Mouse (Mus musculus) cerebellum, adult 2 months (tissue): ENCODE data around the gene Ptbp1. TPM values are rescaled to one million over a fixed set of nuclear protein-coding genes. Genes with fewer than 3 reads are reported as not detected.
A peak's percentile ranks its signal among the peaks of the same experiment; 100 is the strongest.

ENCODE experiments used
- DNase-seq, 2 experiments: peaks; one replicate each; pipeline ENCODE4 v3.0.0; 2021
- H3K27ac ChIP-seq: fragments of 200-500 bp; 2 replicates; pipeline ENCODE4 v1.5.1; 2012; ENCODE audit warnings: low read length, control low read depth, inconsistent platforms; ENCODE audit not compliant: insufficient read depth
- H3K27me3 ChIP-seq: fragments of 200-500 bp; 2 replicates; pipeline ENCODE4 v1.6.1; 2012; ENCODE audit warnings: inconsistent platforms, mild to moderate bottlenecking, low read length, moderate library complexity; ENCODE audit not compliant: control insufficient read depth, insufficient read depth
- H3K4me1 ChIP-seq: fragments of 200-500 bp; 2 replicates; pipeline ENCODE4 v1.6.1; 2011; ENCODE audit warnings: low read length; ENCODE audit not compliant: control insufficient read depth, insufficient read depth
- H3K4me3 ChIP-seq: fragments of 200-500 bp; replicated peaks from 2 replicates; pipeline ENCODE3; 2011; ENCODE audit warnings: mild to moderate bottlenecking, low read depth, low read length, control low read depth; ENCODE audit not compliant: insufficient read depth
- CTCF ChIP-seq: fragments of 200-500 bp; IDR thresholded peaks from 2 replicates; pipeline ENCODE4 v1.5.1; 2011; ENCODE audit warnings: low read depth, mild to moderate bottlenecking, control low read depth, low read length, moderate library complexity, borderline replicate concordance; ENCODE audit not compliant: insufficient read depth
- POLR2A ChIP-seq: fragments of 200-500 bp; IDR thresholded peaks from 2 replicates; pipeline ENCODE4 v1.6.1; 2011; ENCODE audit warnings: low read length, control low read depth, borderline replicate concordance; ENCODE audit not compliant: insufficient read depth
- WGBS: fragments of 180-500 bp; shearing (Covaris S2); methylation state at CpG from one replicate; pipeline ENCODE4 v1.1.7; 2018; 5-methylcytosine and 5-hydroxymethylcytosine counted together
- polyA plus RNA-seq: library from polyadenylated mRNA; depleted of rRNA; stranded (reverse); fragments of >200 nt; gene quantifications from 2 replicates; pipeline ENCODE4 v1.2.3, GENCODE M21; 2012

Gene Ptbp1
- polyA plus RNA-seq, 1 experiment: 64.2 TPM

GRCm38 (mm10) chr10:79851653-79852052 lies 2.6 kb upstream of the Ptbp1 start:
- Histone ChIP-seq H3K27ac (no peak overlapping the region), H3K27me3 (no peaks in the 10 kb centered on the region), H3K4me3 (no peak overlapping the region), H3K4me1 (peaks cover 12% of the 10 kb centered on the region)
- 86% methylated on average over 3 of the region's 3 CpGs for WGBS
- no peak for TF ChIP-seq POLR2A
- no peak for TF ChIP-seq CTCF
- no peak for DNase-seq

- Histone ChIP-seq H3K4me1 (peaks cover 17% of the 10 kb centered on the region), H3K27ac (peak overlapping the region; percentile 74), H3K4me3 (no peak overlapping the region), H3K27me3 (no peaks in the 10 kb centered on the region)
- 61% methylated on average over 9 of the region's 9 CpGs for WGBS
- no peak for TF ChIP-seq CTCF
- no peak for TF ChIP-seq POLR2A
- no peak for DNase-seq
Observed at GRCm38 (mm10) chr10:79852107-79852789, 2.0 kb upstream of the Ptbp1 start.

GRCm38 (mm10) chr10:79852827-79853226 lies 1.4 kb upstream of the Ptbp1 start:
- peak overlapping the region; percentile 74 for H3K27ac ChIP-seq
- no peaks in the 10 kb centered on the region for H3K27me3 ChIP-seq
- H3K4me3 ChIP-seq: peak overlapping the region; percentile 73
- peaks cover 23% of the 10 kb centered on the region for H3K4me1 ChIP-seq
- DNase-seq: no peak
- 26% methylated on average over 8 of the region's 8 CpGs for WGBS
- TF ChIP-seq POLR2A: no peak
- no peak for TF ChIP-seq CTCF

GRCm38 (mm10) chr10:79853392-79853791 lies 835 bp upstream of the Ptbp1 start:
- WGBS: 1% methylated on average over 15 of the region's 15 CpGs
- peak; percentile 84 to 87 for DNase-seq
- TF ChIP-seq CTCF (no peak), POLR2A (no peak)
- Histone ChIP-seq H3K27ac (peak overlapping the region; percentile 74), H3K27me3 (no peaks in the 10 kb centered on the region), H3K4me3 (peak overlapping the region; percentile 73), H3K4me1 (peaks cover 25% of the 10 kb centered on the region)

DNA sequence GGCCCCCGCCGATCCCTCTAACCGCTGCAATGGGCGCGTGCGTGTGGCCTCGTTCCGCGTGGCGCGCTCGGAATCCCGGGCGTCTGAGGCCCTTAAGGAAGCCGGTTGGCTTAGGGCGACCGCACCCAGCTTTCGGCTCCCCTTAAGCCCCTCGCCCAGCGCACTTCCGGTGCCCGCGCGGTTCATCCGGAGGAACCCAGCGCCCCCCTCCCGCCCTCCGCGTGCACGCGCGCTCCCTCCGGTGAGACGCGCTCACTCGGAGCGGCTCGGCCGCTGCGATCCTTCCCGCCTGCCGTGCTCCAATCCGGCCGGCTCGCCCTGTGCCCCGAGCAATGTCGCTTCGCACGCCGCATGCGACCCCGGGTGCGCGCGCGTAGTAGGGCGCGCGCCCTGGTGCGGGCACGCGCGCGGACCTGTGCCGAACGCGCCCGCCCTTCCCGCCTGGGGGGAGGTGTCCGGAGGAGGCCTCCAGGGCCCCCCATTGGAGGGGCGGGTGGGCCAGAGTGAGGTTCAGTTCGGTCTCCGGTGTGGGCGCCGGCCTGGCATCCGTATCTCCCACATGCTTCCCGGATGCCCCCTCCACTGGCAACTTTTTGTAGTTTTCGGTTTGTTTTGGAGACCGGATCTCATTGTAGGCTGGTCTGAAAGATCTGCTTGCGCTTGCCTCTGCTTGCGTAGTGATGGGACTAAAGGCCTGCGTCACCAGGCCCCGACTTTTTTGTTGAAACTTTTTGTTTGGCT lies 744 bp downstream of the Ptbp1 start:
- no peak for TF ChIP-seq POLR2A
- no peak for TF ChIP-seq CTCF
- Histone ChIP-seq H3K4me1 (peaks cover 40% of the 10 kb centered on the region), H3K4me3 (peak overlapping the region; percentile 79), H3K27ac (peak overlapping the region; percentile 87), H3K27me3 (no peaks in the 10 kb centered on the region)
- under 1% methylated on average over 83 of the region's 83 CpGs for WGBS
- DNase-seq: no peak

DNA sequence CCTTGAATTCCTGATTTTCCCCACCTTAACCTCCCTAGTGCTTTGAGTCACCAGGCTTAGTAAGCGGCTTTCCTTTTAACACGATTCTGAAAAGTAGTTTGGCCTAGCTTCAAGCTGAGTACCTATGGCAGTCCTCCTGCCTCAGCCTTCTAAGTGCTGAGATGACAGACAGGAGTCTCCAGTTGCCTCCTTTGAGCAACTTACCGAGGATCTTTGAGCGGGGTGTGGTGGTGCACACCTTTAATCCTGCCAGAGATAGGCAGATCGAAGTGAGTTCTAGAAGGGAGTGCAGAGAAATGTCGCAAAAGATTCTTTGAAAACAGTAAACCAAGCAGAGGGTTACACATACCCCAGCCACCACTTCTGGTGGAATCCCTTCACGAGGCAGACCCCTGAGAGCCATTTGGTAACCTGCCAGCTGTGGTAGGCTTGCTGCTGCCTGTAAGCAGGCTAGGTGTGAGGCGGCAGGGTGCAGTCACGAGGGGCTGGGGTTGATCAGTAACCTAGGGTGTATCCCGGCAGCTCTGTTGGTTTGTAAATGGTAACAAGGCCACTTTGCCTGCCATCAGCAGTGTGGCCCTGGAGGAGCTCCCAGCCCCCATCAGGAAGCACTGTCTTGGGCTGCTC lies 1.4 kb downstream of the Ptbp1 start:
- TF ChIP-seq POLR2A (no peak), CTCF (no peak)
- 1% methylated on average over 10 of the region's 10 CpGs for WGBS
- no peaks in the 10 kb centered on the region for H3K27me3 ChIP-seq
- H3K4me1 ChIP-seq: peaks cover 47% of the 10 kb centered on the region
- peak in 1 of 2 experiments; percentile 51 for DNase-seq
- no peak overlapping the region; the same call in 1 of the 2 replicates for H3K27ac ChIP-seq
- H3K4me3 ChIP-seq: peak overlapping the region; percentile 79

DNA sequence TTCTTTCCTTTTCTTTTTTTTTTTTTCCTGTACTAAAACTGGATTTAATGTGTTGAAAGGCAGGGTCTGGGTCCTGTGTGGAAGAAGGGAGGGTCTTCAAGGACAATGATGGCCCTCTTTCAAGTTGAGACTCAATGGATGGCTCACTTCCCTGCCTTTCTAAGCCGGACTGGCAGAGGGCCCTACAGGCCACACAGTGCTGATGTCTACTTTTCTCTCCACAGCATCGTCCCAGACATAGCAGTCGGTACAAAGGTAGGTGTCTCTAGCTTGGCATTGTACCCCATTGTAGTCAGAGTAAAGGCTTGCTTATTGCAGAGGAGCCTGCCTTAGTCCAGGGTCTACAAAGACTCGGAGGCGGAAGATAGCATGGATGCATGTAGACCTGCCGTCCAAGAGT lies 2.1 kb downstream of the Ptbp1 start:
- Histone ChIP-seq H3K27ac (no peak overlapping the region), H3K4me1 (peaks cover 52% of the 10 kb centered on the region), H3K4me3 (peak overlapping the region; percentile 30), H3K27me3 (no peaks in the 10 kb centered on the region)
- WGBS: 10% methylated on average over 6 of the region's 6 CpGs
- no peak for TF ChIP-seq CTCF
- TF ChIP-seq POLR2A: no peak
- DNase-seq: no peak
